Comparison of ENCODE assay signal across 17 mouse cellular contexts in the genomic region with DNA sequence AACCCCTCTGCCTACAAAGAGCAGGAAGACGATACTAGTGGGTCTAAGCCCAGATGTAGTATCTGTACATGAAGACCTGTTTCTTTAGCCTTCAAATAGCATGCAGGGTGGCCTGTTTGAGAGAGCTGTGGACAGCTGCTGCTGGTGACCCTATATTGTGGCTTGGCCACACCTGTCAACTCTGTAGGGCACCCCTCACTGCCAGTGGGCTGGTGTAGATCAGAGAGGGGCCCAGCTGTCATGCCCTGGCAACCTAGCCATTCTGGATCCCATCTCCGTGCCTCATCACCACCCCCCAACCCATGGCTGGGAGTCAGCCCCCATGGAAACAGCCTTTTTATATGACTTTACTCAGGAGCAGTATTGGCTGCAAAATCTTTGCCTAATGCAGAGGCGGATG.
"Had no signal": no experiment of that assay in that cellular context is flagged by ENCODE, and none has a peak within 500 bp of the region (broad histone marks: within the 10 kb centered on the region; RNA-seq: fewer than 3 reads in every experiment).

No protein-coding gene starts in this region.

- H3K4me1 ChIP-seq: liver, embryonic 12.5 days; liver, embryonic 15.5 days; megakaryocyte, embryonic 14.5 days had no signal

- H3K27me3 ChIP-seq: kidney, embryonic 15.5 days; limb, embryonic 12.5 days; liver, embryonic 12.5 days; liver, embryonic 15.5 days; lung, embryonic 15.5 days; megakaryocyte, embryonic 14.5 days; midbrain, embryonic 12.5 days; midbrain, embryonic 15.5 days had no signal

- H3K4me2 ChIP-seq: kidney, embryonic 15.5 days; limb, embryonic 12.5 days; liver, embryonic 12.5 days; liver, embryonic 15.5 days; lung, embryonic 15.5 days; midbrain, embryonic 12.5 days; midbrain, embryonic 15.5 days had no signal

- H3K9me3 ChIP-seq: kidney, embryonic 15.5 days; limb, embryonic 12.5 days; liver, embryonic 12.5 days; liver, embryonic 15.5 days; lung, embryonic 15.5 days; midbrain, embryonic 12.5 days; midbrain, embryonic 15.5 days had no signal

- H3K4me3 ChIP-seq: kidney, embryonic 15.5 days; limb, embryonic 12.5 days; liver, embryonic 12.5 days; liver, embryonic 15.5 days; lung, embryonic 15.5 days; megakaryocyte, embryonic 14.5 days; midbrain, embryonic 12.5 days; midbrain, embryonic 15.5 days had no signal

- H3K27ac ChIP-seq: limb, embryonic 12.5 days; liver, embryonic 12.5 days; liver, embryonic 15.5 days; lung, embryonic 15.5 days; midbrain, embryonic 12.5 days had no signal

- DNase-seq: kidney, adult 8-10 months; kidney, postnatal 14 days; kidney, postnatal 4 days; liver; lung, adult 18-20 months; lung, postnatal 10 days; lung, postnatal 36 days; thymus, adult 18-20 months; thymus, postnatal 36 days had no signal

- H3K36me3 ChIP-seq: kidney, embryonic 15.5 days; limb, embryonic 12.5 days; liver, embryonic 12.5 days; liver, embryonic 15.5 days; lung, embryonic 15.5 days; midbrain, embryonic 12.5 days; midbrain, embryonic 15.5 days had no signal
